Mouse (Mus musculus) spleen, embryonic (tissue): ENCODE measurements around the gene Dscam.

ENCODE experiments used
- CTCF ChIA-PET: fragments of 350-600 bp; sonication (Branson Sonifier 250); formaldehyde crosslinking; loops from one replicate; lab custom pipeline; 2022; lab: Charles Lee

Dscam gene

GRCm38 (mm10) chr16:96575841-96576240 is 594.7 kb downstream of the Dscam start:
- CTCF ChIA-PET, result interaction anchor here (0.6 kb wide), 1 partner anchor 85 kb away, joined by 3 read pairs; no protein-coding TSS in a partner anchor

GRCm38 (mm10) chr16:96567428-96567827 is 603.1 kb downstream of the Dscam start:
- CTCF ChIA-PET, result no interaction called here

DNA sequence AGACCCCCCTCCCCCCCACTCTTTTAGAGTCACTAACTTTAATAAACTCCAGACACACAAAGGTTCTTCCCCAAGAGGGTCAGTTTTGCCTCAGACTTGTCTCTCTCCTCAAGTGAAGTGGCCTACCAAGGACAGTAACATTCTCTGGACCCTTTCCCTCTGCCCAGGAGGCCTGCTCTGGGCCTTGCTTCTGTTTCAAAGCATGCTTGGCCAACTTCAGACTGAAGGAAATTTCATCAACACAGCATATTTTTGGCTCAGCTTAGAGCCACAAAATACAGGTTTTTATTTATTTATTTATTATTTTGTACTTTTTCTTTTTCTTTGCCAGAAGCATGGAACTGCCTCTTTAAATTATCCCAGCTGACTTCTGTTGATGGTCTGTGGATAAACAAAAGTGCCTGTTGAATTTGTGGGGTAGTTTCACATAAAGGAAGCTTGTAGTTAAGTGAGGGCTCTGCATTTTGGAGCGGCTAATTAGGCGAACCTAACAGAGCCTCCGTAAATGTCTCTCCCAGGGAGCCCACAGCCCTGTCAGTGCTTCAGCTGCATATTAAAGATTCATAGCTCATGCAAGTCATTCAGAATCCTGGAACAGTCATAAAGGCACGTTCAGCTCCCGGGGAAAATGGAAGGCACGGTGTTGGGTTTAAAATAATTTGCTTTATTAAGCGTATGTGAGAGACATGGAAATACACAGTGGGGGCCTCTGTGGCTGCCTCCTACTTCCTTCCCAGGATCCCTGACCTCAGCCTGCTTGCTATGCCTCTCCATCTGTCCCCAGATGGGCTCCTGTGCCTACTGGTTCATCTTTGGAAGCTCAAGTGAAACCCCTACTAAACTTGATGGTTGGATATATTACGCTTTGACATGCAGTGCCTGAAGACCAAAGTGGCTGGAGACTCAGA is 606.9 kb downstream of the Dscam start:
- CTCF ChIA-PET, result interaction anchor here (0.7 kb wide), 1 partner anchor 288 kb away, joined by 3 read pairs; no protein-coding TSS in a partner anchor

DNA sequence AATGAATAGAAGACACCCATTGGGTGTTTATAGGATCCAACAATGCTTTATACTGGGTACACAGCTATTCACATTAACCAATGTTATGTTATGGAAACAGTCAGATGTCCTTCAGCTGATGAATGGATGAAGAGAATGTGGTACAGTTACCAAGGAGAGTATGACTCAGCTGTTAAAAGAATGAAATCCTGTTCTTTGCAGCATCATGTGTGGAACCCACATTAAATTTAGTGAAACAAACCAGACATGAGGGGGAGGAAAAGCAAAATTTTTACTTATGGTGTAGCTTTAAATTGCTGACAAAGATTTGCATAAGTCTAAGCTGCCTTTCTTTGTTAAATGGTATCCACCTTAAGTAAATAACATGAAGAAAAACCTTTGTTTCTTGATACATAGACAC is 610.8 kb downstream of the Dscam start:
- CTCF ChIA-PET, result no interaction called here

DNA sequence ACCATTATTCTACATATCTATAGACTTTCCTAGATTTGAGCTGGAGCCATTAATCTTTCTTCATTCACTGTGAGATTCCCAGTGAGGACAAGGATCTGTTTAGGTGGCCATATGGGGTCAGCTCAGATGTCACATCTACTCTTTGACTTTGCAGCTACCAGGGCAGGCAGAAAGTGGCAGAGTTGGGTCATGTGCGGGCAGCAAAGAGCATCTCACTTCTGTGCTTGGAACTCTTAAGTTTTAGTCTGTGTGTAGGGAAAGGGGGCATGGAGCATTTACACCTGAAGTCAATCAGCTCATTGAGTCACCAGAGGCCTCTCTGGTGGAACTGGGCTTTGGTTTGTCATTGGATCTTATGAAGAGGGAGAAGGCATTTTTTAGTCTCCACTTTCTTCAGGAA is 612.2 kb downstream of the Dscam start:
- CTCF ChIA-PET, result interaction anchor here (0.5 kb wide), 1 partner anchor 1520 kb away, joined by 5 read pairs; no protein-coding TSS in a partner anchor

GRCm38 (mm10) chr16:96556621-96557020 is 613.9 kb downstream of the Dscam start:
- CTCF ChIA-PET, result no interaction called here

- CTCF ChIA-PET, result no interaction called here
These were observed 615.1 kb downstream of the Dscam start for GRCm38 (mm10) chr16:96555412-96555811.

- CTCF ChIA-PET, result no interaction called here
These were observed 617.9 kb downstream of the Dscam start for GRCm38 (mm10) chr16:96552680-96553079.

GRCm38 (mm10) chr16:96541056-96541455 is 629.5 kb downstream of the Dscam start:
- CTCF ChIA-PET, result interaction anchor here (0.6 kb wide), 1 partner anchor 68 kb away, joined by 3 read pairs; no protein-coding TSS in a partner anchor
